Mouse (Mus musculus) heart, postnatal 36 days (tissue): ENCODE results near the gene Angptl8. TPM values are rescaled to one million over a fixed set of nuclear protein-coding genes. Genes with fewer than 3 reads are reported as not detected.
"Not testable (repeated sequence)": the region's sequence is repeated elsewhere in the genome, so short reads cannot be mapped to it uniquely, and the experiment has no call there.

ENCODE experiments used
- DNase-seq, 2 experiments: peaks; one replicate each; pipeline ENCODE4 v3.0.0; 2021 to 2022
- intact Hi-C: fragments of 180-260 bp; cut with DNase I; formaldehyde crosslinking; loops from one replicate; pipeline ENCODE4 v1.15.1; 2025
- total RNA-seq, 2 experiments: library from RNA; stranded (reverse); gene quantifications; 2 replicates each; pipeline ENCODE4 v1.2.3; 2021

Gene Angptl8
- total RNA-seq: not detected

DNA sequence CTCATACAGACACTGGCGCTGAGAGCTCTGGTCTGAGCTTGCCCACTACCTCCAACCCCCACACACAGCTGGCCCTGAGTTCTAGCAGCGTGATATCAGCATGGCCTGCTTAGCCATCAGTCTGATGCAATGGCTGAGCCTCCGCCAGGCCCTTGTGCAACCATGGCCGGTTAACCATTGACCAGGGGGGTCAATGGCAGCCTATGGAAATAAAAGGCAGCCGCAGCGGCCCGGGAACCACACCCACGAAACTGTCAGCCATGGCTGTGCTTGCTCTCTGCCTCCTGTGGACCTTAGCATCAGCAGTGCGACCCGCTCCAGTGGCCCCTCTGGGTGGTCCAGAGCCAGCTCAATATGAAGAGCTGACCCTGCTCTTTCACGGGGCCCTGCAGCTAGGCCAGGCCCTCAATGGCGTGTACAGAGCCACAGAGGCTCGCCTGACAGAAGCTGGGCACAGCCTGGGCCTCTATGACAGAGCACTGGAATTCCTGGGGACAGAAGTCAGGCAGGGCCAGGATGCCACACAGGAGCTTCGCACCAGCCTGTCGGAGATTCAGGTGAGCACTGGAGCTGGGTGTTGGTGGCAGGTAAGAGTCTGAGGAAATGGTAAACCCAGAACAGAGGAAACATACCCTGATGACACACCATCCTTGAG is at the start of gene Angptl8:
TSS of gene Angptl8 (plus strand) at position 253 of the 655 bp plus-strand sequence.
- intact Hi-C loops: no loop called here
- DNase-seq: peak; percentile 63 to 66

DNA sequence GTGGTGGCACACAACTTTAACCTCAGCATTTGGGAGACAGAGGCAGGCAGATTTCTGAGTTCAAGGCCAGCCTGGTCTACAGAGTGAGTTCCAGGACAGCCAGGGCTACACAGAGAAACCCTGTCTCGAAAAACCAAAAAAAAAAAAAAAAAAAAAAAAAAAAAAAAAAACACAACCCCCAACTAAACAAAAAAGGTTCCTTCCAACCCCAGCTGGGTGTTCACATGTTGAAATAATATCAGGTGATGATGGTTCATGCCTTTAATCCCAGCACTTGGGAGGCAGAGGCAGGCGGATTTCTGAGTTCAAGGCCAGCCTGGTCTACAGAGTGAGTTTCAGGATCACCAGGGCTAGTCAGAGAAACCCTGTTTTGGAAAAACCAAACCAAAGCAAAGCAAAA is 49.0 kb upstream of the Angptl8 start:
- not testable (repeated sequence) for DNase-seq
- intact Hi-C loops: loop anchor here (2.0 kb wide), 1 partner anchor 18 kb away; no protein-coding TSS in a partner anchor

DNA sequence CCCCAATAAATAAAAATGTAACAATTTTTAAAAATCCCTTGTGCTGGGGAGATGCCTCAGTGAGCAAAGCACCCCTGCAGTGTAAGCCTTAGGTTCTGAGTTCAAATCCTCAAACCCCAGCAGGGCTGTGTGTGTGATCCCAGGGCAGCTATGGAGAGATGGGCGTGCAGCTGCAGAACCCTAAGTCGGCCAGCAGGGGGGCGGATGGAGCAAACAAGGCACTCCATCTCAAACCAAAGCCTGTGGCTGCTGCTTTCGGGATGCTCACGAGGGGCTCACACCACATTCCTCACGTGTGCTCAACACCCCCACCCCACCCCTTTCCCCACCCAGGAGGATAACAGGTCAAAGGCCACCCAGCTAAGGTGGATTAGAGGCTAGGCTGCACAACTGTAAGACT is 48.4 kb upstream of the Angptl8 start:
- peak; percentile 75 to 78 for DNase-seq
- intact Hi-C loops: loop anchor here (2.0 kb wide), 1 partner anchor 18 kb away; no protein-coding TSS in a partner anchor

GRCm38 (mm10) chr9:21787654-21788053 is 47.7 kb upstream of the Angptl8 start:
- intact Hi-C loops: loop anchor here (2.0 kb wide), 1 partner anchor 17 kb away; no protein-coding TSS in a partner anchor
- DNase-seq: no peak

DNA sequence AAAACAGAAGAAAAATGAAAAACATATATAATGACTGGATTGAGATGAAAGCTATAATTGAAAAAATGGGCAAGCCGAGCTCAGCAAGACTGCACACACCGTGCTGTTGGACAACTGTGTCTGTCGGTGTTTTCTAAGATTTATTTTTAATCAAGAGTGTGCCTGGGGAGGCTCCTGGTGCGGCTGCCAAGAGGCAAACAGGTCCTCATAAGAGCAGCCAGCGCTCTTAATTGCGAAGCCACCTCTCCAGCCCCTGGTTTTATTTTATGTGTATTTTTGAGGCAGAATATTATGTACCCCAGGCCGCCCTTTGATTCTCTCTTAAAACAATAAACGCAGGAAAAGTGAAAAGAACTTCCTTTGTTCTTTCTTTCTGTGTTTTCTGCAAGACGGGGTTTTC is 47.1 kb upstream of the Angptl8 start:
- DNase-seq: no peak
- intact Hi-C loops: no loop called here

DNA sequence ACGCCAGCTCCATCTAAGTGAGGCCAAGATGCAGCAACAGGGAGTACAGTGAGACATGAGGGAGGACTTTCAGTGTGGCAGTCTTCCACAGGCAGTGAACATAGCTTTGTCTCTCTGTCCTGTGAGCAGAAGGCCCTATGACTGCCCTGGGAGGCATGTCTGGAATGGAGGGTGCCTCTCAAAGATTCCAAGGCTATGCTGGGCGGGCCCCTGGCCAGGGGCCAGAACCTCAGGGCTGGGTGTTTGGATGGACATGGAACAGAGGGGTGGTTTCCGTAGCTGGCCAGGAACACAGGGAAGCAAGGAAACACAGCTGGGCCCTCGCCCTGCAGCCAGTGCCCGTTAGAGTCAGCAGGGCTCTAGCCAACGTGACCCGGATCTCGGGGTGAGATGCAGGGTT is 43.4 kb upstream of the Angptl8 start:
- intact Hi-C loops: no loop called here

DNA sequence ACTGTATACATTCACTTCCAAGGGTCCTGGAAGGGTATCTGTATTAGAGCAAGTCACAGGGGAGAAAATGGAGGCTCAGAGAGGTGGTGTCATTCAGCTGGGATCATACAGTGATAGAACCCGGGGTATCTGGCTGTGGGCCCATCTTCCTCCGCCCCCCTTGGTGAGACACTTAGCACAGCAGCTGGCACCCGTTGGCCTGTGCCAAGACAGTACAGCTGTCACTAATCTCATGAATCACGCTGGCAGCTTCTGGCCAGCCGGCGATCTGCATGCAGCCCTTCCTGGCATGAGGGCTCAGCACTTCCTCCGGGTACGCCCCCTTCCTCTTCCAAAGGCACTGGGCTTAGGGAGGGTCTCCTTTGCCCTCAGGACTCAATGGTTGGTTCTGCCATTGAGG is 42.7 kb upstream of the Angptl8 start:
- intact Hi-C loops: no loop called here
- DNase-seq: peak in 1 of 2 experiments; percentile 52

More for the DNA sequence above, 43.4 kb upstream of the Angptl8 start:
- peak; percentile 61 to 67 for DNase-seq

- DNase-seq, intact Hi-C loops: not testable (repeated sequence)
Observed at GRCm38 (mm10) chr9:21793507-21793906, 41.8 kb upstream of the Angptl8 start.

- intact Hi-C loops: no loop called here
- no peak for DNase-seq
Observed at GRCm38 (mm10) chr9:21794344-21794834, 40.9 kb upstream of the Angptl8 start.

GRCm38 (mm10) chr9:21794925-21795324 is 40.4 kb upstream of the Angptl8 start:
- intact Hi-C loops: loop anchor here (5.0 kb wide), 1 partner anchor 33 kb away; the partner anchor contains the start of gene Spc24
- no peak for DNase-seq

DNA sequence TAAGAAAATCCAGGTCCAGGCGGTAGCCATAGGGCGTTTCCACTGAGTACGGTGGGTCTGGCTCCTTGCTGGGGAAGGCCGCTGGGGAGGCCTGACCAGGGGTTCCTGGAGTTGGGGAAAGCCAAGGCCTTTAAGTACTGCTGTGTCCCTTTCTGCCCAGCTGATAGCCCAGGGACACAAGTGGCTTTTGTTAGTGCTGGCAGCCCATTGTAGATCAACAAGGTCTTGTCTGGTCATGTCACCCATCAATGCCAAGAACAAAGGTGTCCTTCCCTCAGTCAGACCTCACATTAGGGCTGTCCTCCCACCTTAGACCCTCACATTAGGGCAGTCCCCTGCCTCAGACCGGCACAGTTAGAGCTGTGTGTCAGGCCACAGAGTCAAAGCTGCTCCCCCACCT is 39.7 kb upstream of the Angptl8 start:
- DNase-seq: no peak
- intact Hi-C loops: loop anchor here (5.0 kb wide), 1 partner anchor 33 kb away; the partner anchor contains the start of gene Spc24

DNA sequence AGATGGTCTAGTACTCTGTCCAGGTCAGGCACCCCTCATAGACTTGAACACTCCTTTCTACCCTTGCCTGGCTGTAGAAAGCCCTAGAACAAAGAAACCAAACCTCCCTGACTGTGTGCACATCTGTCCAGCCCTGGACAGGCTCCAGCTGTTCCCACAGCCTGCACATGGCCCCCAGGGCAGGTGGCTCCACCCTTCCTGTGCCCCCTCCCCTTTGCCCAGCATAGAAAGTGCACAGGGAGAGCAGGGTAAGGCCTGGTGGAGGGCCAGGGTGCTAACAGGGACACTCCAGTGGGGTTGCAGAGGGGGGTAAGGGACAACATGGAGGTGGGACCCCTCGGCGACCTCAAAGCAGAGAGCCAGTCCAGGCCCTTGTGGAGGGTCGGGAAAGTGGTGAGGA is 39.1 kb upstream of the Angptl8 start:
- peak in 1 of 2 experiments; percentile 31 for DNase-seq
- intact Hi-C loops: loop anchor here (5.0 kb wide), 1 partner anchor 34 kb away; the partner anchor contains the start of gene Spc24

- intact Hi-C loops: loop anchor here (5.0 kb wide), 1 partner anchor 35 kb away; the partner anchor contains the start of gene Spc24
- DNase-seq: peak in 1 of 2 experiments; percentile 24
Observed at GRCm38 (mm10) chr9:21796919-21797318, 38.4 kb upstream of the Angptl8 start.

GRCm38 (mm10) chr9:21797921-21798344 is 37.4 kb upstream of the Angptl8 start:
- intact Hi-C loops: loop anchor here (5.0 kb wide), 1 partner anchor 36 kb away; the partner anchor contains the start of gene Spc24
- peak; percentile 73 to 83 for DNase-seq

DNA sequence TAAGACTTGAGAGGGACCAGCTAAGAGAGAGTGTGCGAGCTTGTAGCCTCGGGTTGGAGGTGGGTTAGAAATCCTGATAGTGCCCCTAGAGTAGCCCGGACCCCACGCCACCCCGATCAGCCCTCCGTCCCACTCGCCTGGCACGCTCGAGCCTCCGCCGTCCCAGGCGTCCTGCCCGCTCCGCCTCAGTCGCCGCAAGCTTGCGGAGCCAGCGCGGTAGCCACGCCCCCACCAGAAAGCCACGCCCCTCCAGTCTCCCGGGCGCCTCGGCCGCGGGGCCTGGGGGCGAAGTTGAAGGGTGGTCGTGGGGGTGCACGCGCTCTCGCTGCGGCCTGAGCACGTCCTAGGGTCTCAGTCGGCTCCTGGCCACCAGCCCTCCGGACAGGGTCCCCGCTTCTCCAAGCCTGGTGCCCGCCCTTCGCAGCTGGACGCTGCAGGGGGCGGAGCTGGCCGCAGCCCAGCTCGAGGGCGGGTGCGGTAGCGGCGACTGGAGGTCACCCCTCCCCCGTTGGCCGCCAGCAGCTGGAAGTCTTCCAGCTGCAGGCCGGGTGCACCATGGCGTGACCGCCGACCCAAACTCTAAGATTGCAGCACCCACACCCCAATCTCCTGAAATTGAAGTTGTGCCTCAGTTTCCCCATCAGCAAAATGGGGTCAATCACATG is 36.8 kb upstream of the Angptl8 start, which contains the start of gene Kank2:
TSS of gene Kank2 (minus strand) at position 400 of the 665 bp plus-strand sequence.
- peak; percentile 96 to 98 for DNase-seq
- intact Hi-C loops: loop anchor here (5.0 kb wide), 1 partner anchor 36 kb away; the partner anchor contains the start of gene Spc24

- intact Hi-C loops: loop anchor here (5.0 kb wide), 1 partner anchor 37 kb away; the partner anchor contains the start of gene Spc24
- no peak for DNase-seq
Observed at GRCm38 (mm10) chr9:21799010-21799350, 36.3 kb upstream of the Angptl8 start.

- no peak for DNase-seq
- intact Hi-C loops: loop anchor here (5.0 kb wide), 2 partner anchors 99 to 179 kb away; no protein-coding TSS in a partner anchor
Observed at GRCm38 (mm10) chr9:21801121-21801520, 34.2 kb upstream of the Angptl8 start.

- intact Hi-C loops: loop anchor here (5.0 kb wide), 2 partner anchors 99 to 179 kb away; no protein-coding TSS in a partner anchor
- DNase-seq: no peak
Observed at GRCm38 (mm10) chr9:21801591-21801990, 33.7 kb upstream of the Angptl8 start.

- DNase-seq: peak; percentile 88 to 90
- intact Hi-C loops: loop anchor here (1.0 to 5.0 kb wide), 4 partner anchors 17 to 182 kb away; no protein-coding TSS in a partner anchor
Observed at GRCm38 (mm10) chr9:21803986-21804644, 31.2 kb upstream of the Angptl8 start.

DNA sequence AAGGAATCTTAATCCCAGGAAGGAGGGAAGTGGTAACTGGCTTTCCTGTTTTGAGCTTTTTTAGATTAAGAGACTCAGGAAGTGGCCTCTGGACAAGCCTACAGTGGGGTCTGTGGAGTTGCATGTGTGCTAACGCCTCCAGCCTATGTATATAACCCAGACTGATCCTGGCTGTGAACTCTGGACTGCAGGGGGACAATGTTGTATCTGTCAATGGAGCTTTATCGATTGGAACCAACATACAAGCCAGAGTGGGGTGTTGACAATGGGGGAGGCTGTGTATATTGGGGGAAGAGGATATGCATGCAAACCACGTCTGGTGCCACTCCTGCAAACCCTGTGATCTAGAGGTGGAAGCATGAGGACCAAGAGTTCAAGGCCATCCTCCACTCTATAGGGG is 28.9 kb upstream of the Angptl8 start:
- intact Hi-C loops: loop anchor here (5.0 kb wide), 1 partner anchor 204 kb away; no protein-coding TSS in a partner anchor
- no peak for DNase-seq
